Mouse (Mus musculus) spleen, postnatal 4 days (tissue): ENCODE results near the gene Ccdc162.

Source experiments
- DNase-seq, 2 experiments: peaks; one replicate each; pipeline ENCODE4 v3.0.0; 2022; ENCODE audit warnings: low spot score in 2 of 2

Gene Ccdc162

GRCm38 (mm10) chr10:41576328-41576833 is 140.1 kb downstream of the Ccdc162 start:
- no peak for DNase-seq

- no peak for DNase-seq
Measured at GRCm38 (mm10) chr10:41575451-41576327, 140.7 kb downstream of the Ccdc162 start.

GRCm38 (mm10) chr10:41573190-41573589 is 143.2 kb downstream of the Ccdc162 start:
- DNase-seq = peak; percentile 63 to 76

GRCm38 (mm10) chr10:41572274-41572673 is 144.2 kb downstream of the Ccdc162 start:
- no peak for DNase-seq

- DNase-seq = no peak
Measured at GRCm38 (mm10) chr10:41571065-41571464, 145.4 kb downstream of the Ccdc162 start.

GRCm38 (mm10) chr10:41568306-41568705 is 148.1 kb downstream of the Ccdc162 start:
- no peak for DNase-seq

GRCm38 (mm10) chr10:41565141-41565540 is 151.3 kb downstream of the Ccdc162 start:
- no peak for DNase-seq

- DNase-seq = no peak
Measured at GRCm38 (mm10) chr10:41561701-41562395, 154.6 kb downstream of the Ccdc162 start.

GRCm38 (mm10) chr10:41558401-41558800 is 158.0 kb downstream of the Ccdc162 start:
- DNase-seq = no peak

GRCm38 (mm10) chr10:41555081-41555480 is 161.4 kb downstream of the Ccdc162 start:
- no peak for DNase-seq

GRCm38 (mm10) chr10:41553711-41554110 is 162.7 kb downstream of the Ccdc162 start:
- no peak for DNase-seq

- DNase-seq = peak; percentile 35 to 68
Measured at GRCm38 (mm10) chr10:41552847-41553589, 163.4 kb downstream of the Ccdc162 start.

GRCm38 (mm10) chr10:41552319-41552718 is 164.1 kb downstream of the Ccdc162 start:
- no peak for DNase-seq

- DNase-seq = no peak
Measured at GRCm38 (mm10) chr10:41550711-41551110, 165.7 kb downstream of the Ccdc162 start.

- DNase-seq = no peak
Measured at GRCm38 (mm10) chr10:41546396-41547165, 169.9 kb downstream of the Ccdc162 start.

GRCm38 (mm10) chr10:41545224-41545755 is 171.1 kb downstream of the Ccdc162 start:
- DNase-seq = no peak

- no peak for DNase-seq
Measured at GRCm38 (mm10) chr10:41544481-41545190, 171.8 kb downstream of the Ccdc162 start.

- no peak for DNase-seq
Measured at GRCm38 (mm10) chr10:41543844-41544243, 172.6 kb downstream of the Ccdc162 start.

GRCm38 (mm10) chr10:41543439-41543838 is 173.0 kb downstream of the Ccdc162 start:
- no peak for DNase-seq

- DNase-seq = no peak
Measured at GRCm38 (mm10) chr10:41542057-41542456, 174.4 kb downstream of the Ccdc162 start.
